Mouse (Mus musculus): Measurements from ENCODE around the gene Cdc14a. TPM values are rescaled to one million over a fixed set of nuclear protein-coding genes. Genes with fewer than 3 reads are reported as not detected.

Gene Cdc14a
- polyA plus RNA-seq, 1 experiment from 2014 or later, result 17.6 TPM

DNA sequence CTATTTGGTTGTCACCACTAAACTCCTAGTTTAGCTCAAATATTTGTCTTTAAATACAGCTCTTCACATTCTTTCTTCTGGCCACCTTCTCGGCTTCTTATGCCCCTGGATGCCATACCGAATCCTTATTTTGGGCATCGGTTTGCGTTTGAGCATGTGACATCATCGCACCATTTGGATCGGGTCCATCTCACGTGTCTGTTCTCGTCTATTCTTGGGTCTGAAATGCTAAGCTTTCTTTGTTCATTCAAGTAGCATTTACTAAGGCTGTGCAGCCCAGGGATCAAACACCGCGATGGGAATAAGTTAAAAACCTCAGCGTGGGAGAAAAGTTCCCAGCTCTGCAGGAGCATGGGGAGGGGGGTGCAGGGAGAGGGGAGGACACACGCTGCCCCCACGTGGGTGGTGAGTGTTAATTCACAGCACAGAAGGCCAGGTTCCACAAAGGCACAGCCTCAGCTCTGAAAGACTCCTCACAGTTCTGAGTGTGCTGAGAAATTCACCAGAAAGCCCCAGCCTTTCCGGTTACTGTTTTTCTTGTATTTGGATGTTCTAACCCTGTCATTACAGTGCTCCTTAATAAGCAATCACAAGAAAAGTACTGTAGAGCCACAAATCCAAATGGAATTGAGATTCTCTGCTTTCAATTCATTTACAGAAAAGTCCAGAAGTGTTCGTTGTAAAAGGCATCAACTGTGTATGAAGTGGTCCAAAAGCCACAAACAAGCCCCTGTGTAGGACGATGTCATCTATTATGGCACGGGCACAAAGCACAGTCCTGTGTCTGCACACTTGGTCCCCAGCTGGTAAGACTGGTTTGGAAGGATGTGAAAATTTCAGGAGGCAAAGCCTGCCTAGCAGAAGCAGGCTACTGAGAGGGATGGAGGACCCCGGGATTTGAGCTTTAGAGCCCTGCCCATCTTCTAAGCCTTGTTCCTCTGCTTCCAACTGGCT lies 118.8 kb downstream of the Cdc14a start:
- no peak overlapping the region for H3K27ac ChIP-seq (replicated peaks)
- peak; percentile 20 for DNase-seq (ENCODE audit: low spot score)
- no peaks in the 10 kb centered on the region for H3K27me3 ChIP-seq (replicated peaks; ENCODE audit: low read depth, poor library complexity, severe bottlenecking)
- H3K4me1 ChIP-seq, result no peaks in the 10 kb centered on the region
- H3K36me3 ChIP-seq (replicated peaks), result peaks cover 73% of the 10 kb centered on the region
- 85% methylated on average over 18 of the region's 18 CpGs for WGBS
- H3K9me3 ChIP-seq, result no peaks in the 10 kb centered on the region
- no peak overlapping the region for H3K4me3 ChIP-seq

DNA sequence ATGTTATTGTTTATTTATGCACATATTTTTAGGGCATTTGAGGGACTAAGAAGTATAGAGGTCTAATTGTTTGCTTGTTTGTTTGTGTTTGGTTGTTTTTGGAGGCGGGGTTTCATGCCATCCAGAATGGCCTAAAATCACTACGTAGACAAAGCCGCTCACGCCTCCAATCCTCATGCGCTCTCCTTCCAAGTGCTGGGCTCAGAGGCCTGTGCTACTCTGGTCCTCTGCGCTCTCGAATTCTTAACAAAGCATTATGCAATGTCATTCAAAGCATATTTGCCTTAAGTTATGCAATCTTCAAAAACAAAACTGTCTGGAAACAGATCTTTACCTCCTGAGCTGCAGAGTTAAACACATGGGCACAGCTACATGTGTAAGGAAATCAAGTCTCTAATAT lies 121.3 kb downstream of the Cdc14a start:
- DNase-seq (ENCODE audit: low spot score), result no peak
- WGBS, result 94% methylated on average over 7 of the region's 7 CpGs

DNA sequence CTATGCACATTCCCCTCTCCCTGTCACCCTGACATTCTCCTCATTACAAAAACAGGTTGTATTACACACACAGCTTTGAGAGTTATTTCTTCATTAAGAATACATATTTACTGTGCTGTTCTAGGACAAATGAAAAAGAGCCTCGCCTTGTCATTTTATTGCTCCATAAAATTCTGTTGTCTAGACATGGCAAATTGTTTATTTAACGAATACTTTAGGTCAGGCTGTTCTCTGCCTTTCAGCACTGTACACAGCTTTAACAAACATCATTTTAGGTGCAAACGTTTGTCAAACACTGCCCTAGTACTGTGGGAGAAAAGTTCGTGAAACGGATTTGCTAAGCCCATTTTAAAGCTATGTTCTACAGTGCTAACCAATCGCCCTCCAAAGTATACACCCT lies 122.1 kb downstream of the Cdc14a start:
- 92% methylated on average over 6 of the region's 6 CpGs for WGBS

More for the DNA sequence above, 121.3 kb downstream of the Cdc14a start:
- no peaks in the 10 kb centered on the region for H3K27me3 ChIP-seq (replicated peaks; ENCODE audit: low read depth, poor library complexity, severe bottlenecking)
- peaks cover 71% of the 10 kb centered on the region for H3K36me3 ChIP-seq (replicated peaks)
- no peaks in the 10 kb centered on the region for H3K9me3 ChIP-seq
- no peaks in the 10 kb centered on the region for H3K4me1 ChIP-seq
- no peak overlapping the region for H3K27ac ChIP-seq (replicated peaks)
- no peak overlapping the region for H3K4me3 ChIP-seq

DNA sequence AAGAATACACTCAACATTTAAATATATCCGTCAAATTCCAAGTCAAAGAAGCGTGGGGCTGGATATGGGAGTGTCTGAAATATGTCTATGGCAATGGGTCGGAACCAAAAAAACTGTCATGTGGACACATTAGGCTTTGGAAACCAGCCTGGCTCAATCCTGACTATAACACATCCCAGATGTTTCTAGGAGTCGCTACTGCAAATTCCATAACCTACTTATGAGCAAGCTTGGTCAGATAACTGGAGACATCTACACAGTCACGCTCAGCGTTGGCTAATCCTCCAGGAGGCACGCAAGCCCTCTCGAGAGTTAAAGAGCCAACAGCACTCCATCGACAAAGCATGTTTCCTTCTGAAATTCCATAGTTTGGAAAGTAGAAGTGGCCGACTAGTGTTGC lies 125.1 kb downstream of the Cdc14a start:
- DNase-seq (ENCODE audit: low spot score), result no peak
- H3K27ac ChIP-seq (replicated peaks), result no peak overlapping the region
- WGBS, result 90% methylated on average over 10 of the region's 10 CpGs
- no peaks in the 10 kb centered on the region for H3K4me1 ChIP-seq
- H3K36me3 ChIP-seq (replicated peaks), result peaks cover 72% of the 10 kb centered on the region
- H3K27me3 ChIP-seq (replicated peaks; ENCODE audit: low read depth, poor library complexity, severe bottlenecking), result no peaks in the 10 kb centered on the region
- H3K9me3 ChIP-seq, result no peaks in the 10 kb centered on the region
- no peak overlapping the region for H3K4me3 ChIP-seq

More for the DNA sequence above, 122.1 kb downstream of the Cdc14a start:
- no peak overlapping the region for H3K27ac ChIP-seq (replicated peaks)
- no peaks in the 10 kb centered on the region for H3K4me1 ChIP-seq
- DNase-seq (ENCODE audit: low spot score), result no peak
- H3K9me3 ChIP-seq, result no peaks in the 10 kb centered on the region
- H3K36me3 ChIP-seq (replicated peaks), result peaks cover 71% of the 10 kb centered on the region
- no peaks in the 10 kb centered on the region for H3K27me3 ChIP-seq (replicated peaks; ENCODE audit: low read depth, poor library complexity, severe bottlenecking)
- no peak overlapping the region for H3K4me3 ChIP-seq

DNA sequence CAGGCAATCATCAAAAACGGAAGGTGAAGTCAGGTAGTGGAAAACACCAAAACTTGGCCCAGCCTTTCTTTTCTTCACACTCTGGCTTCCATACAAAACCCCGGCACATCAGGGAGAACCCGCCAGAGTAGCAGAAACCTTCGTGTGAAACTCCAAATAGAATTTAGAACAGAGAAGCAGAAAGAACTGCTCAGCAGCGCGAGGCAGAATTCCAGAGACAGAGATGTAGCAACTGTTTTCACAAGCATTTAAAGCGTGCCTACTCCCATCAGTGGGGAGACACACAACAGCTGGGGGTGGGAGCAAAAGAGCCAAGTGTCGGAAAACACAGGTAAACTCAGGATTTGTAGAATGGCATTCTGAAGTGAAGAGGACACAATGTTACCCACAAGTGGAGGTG lies 125.8 kb downstream of the Cdc14a start:
- WGBS, result 94% methylated on average over 8 of the region's 8 CpGs
- H3K36me3 ChIP-seq (replicated peaks), result peaks cover 72% of the 10 kb centered on the region

DNA sequence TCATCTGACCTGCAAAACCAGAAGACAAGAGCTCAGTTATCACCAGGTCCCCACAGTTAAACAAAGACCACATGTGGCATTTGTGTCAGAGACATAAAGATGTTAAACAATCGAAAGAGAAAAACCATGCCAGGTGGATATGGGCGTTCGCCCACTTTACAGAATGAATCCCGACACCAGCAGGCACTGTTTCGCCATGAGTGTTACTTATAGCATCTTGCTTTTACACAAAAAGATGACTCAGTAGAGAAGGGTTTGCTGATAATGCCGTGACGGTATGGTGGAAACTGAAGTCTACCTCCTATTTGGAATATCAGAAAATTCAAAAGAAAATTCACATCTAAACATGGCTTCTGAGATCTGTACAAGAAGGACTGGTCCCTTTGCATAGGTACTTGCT lies 126.7 kb downstream of the Cdc14a start:
- H3K4me1 ChIP-seq, result no peaks in the 10 kb centered on the region
- 95% methylated on average over 7 of the region's 7 CpGs for WGBS
- no peak overlapping the region for H3K4me3 ChIP-seq
- peaks cover 74% of the 10 kb centered on the region for H3K36me3 ChIP-seq (replicated peaks)
- no peak overlapping the region for H3K27ac ChIP-seq (replicated peaks)
- H3K27me3 ChIP-seq (replicated peaks; ENCODE audit: low read depth, poor library complexity, severe bottlenecking), result no peaks in the 10 kb centered on the region
- no peaks in the 10 kb centered on the region for H3K9me3 ChIP-seq
- no peak for DNase-seq (ENCODE audit: low spot score)

More for the DNA sequence above, 125.8 kb downstream of the Cdc14a start:
- Histone ChIP-seq H3K27ac (replicated peaks) (no peak overlapping the region), H3K4me1 (no peaks in the 10 kb centered on the region), H3K9me3 (no peaks in the 10 kb centered on the region), H3K4me3 (no peak overlapping the region), H3K27me3 (replicated peaks; ENCODE audit: low read depth, poor library complexity, severe bottlenecking) (no peaks in the 10 kb centered on the region)
- DNase-seq (ENCODE audit: low spot score), result no peak

DNA sequence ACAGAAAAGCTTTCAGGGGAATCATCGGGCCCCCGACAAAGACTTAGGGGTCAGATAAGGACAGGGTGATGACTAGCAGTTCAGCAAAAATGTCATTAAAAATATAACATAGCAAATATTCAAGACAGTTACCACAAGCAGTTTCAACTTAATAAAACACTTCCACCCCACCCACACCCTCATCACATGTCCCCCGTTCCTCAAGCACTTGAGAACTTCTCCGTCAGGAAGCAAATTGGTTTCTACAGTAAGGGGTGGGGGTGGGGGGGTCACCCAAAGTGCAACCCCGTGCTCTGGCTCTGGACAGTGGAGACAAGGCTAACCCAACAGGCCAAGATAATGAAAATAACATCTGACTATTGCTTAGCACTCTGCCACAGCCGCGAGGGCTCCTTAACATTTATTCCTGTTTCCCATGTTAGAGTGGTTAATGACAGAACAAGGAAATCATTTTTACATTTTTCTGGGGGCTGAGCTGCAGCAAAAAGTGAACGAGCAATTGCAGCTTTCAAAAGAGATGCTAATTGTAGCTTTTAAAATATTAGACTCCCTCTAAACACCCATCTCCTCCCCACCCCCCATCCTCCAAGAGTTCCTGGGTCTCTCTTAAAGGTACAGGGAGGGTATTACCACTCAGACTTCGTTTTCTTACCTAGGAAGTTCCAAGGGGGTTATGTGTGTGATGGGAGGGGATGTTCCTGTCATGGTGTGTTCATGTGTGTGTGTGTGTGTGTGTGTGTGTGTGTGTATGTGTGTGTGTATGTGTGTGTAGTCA lies 133.6 kb downstream of the Cdc14a start:
- no peaks in the 10 kb centered on the region for H3K4me1 ChIP-seq
- H3K9me3 ChIP-seq, result no peaks in the 10 kb centered on the region
- no peak overlapping the region for H3K4me3 ChIP-seq
- 88% methylated on average over 9 of the region's 9 CpGs for WGBS
- DNase-seq (ENCODE audit: low spot score), result no peak
- H3K27ac ChIP-seq (replicated peaks), result no peak overlapping the region
- no peaks in the 10 kb centered on the region for H3K27me3 ChIP-seq (replicated peaks; ENCODE audit: low read depth, poor library complexity, severe bottlenecking)
- H3K36me3 ChIP-seq (replicated peaks), result peaks cover 66% of the 10 kb centered on the region

DNA sequence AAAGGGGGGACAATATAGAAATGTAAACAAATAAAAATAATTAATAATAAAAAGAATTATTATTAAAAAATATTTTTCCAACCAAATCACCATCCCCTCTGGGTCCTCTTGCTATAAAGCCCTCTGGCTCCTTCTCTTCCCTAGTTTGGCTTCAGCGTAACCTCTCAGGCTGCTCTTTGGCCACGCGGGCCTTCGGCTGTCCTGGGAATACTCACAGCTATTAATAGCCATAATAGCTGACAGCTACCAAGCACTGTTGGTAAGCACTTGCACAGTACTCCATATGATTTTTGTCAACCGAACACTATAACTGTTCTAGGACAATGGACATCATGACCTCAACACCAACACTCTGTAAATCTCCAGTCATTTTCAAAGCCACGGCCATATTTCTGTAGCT lies 135.0 kb downstream of the Cdc14a start:
- 89% methylated on average over 6 of the region's 6 CpGs for WGBS

DNA sequence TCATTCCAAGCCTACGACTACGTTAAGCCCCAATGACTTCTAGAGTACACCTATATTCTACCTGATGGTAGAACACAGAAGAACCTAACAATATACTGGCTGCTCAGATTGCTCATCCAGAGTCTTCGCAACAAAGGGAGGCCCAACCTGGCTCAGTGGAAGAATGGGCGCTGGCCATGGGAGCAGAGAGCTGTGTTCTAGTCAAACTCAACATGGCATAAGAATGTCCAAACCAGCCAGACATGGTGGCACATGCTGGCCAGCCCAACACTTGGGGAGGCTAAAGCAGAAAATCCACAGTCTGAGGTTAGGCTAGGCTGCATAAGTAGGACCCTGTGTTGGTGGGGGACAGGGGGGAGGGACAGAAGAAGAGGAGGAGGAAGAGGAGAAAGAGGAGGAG lies 139.1 kb downstream of the Cdc14a start:
- H3K4me3 ChIP-seq, result no peak overlapping the region
- H3K36me3 ChIP-seq (replicated peaks), result peaks cover 37% of the 10 kb centered on the region
- H3K4me1 ChIP-seq, result no peaks in the 10 kb centered on the region
- no peak overlapping the region for H3K27ac ChIP-seq (replicated peaks)
- H3K27me3 ChIP-seq (replicated peaks; ENCODE audit: low read depth, poor library complexity, severe bottlenecking), result no peaks in the 10 kb centered on the region
- 93% methylated on average over 4 of the region's 4 CpGs for WGBS
- DNase-seq (ENCODE audit: low spot score), result no peak
- H3K9me3 ChIP-seq, result no peaks in the 10 kb centered on the region

More for the DNA sequence above, 135.0 kb downstream of the Cdc14a start:
- DNase-seq (ENCODE audit: low spot score), result no peak
- no peak overlapping the region for H3K4me3 ChIP-seq
- H3K4me1 ChIP-seq, result no peaks in the 10 kb centered on the region
- no peaks in the 10 kb centered on the region for H3K27me3 ChIP-seq (replicated peaks; ENCODE audit: low read depth, poor library complexity, severe bottlenecking)
- no peaks in the 10 kb centered on the region for H3K9me3 ChIP-seq
- H3K36me3 ChIP-seq (replicated peaks), result peaks cover 52% of the 10 kb centered on the region
- H3K27ac ChIP-seq (replicated peaks), result no peak overlapping the region

DNA sequence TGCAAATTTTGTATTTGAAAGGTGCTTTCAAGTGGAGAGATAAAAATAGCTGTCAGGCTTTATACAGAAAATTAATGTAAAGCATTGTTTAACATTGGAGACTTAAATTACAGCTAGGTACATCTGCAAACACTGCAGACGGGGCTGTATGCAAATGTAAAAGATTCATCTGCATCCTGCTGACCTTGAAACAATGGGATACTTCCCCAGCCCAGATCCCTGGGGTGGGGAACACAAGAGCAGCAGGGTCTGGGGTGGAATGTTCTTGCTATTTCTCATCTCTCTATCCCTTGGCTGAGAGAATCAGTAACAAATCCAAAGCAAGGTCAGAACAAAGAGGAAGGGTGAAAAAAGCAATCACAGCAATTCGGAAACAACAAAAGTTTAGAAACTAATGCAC lies 139.8 kb downstream of the Cdc14a start:
- H3K27me3 ChIP-seq (replicated peaks; ENCODE audit: low read depth, poor library complexity, severe bottlenecking), result no peaks in the 10 kb centered on the region
- H3K4me1 ChIP-seq, result no peaks in the 10 kb centered on the region
- DNase-seq (ENCODE audit: low spot score), result no peak
- H3K9me3 ChIP-seq, result no peaks in the 10 kb centered on the region
- 57% methylated on average over 2 of the region's 2 CpGs for WGBS
- peaks cover 37% of the 10 kb centered on the region for H3K36me3 ChIP-seq (replicated peaks)
- H3K4me3 ChIP-seq, result no peak overlapping the region
- no peak overlapping the region for H3K27ac ChIP-seq (replicated peaks)

DNA sequence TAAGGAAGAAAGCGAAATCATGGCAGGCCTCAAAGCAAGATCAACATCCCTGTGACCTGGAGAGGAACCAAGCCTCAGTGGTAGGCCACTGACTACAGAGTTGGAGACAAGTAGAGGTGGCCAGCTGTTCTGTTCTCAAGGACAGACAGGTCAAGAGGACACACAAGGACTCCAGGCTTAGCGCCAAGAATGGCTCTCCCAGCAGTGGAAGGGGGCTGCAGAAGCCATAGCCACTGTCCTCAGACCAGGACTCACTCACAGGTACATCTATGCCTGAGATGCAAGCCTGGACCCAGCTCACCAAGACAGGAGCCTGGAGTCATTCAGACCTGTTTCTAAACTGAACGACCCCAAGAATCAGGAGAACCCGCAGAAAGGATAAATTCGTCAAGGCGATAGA lies 142.2 kb downstream of the Cdc14a start:
- no peak overlapping the region for H3K4me3 ChIP-seq
- whole genome bisulfite sequencing, result 95% methylated on average over 6 of the region's 6 CpGs
- peaks cover 40% of the 10 kb centered on the region for H3K36me3 ChIP-seq (replicated peaks)
- no peaks in the 10 kb centered on the region for H3K4me1 ChIP-seq
- H3K27ac ChIP-seq (replicated peaks), result no peak overlapping the region
- no peak for DNase-seq (ENCODE audit: low spot score)
- H3K9me3 ChIP-seq, result no peaks in the 10 kb centered on the region
- H3K27me3 ChIP-seq (replicated peaks; ENCODE audit: low read depth, poor library complexity, severe bottlenecking), result no peaks in the 10 kb centered on the region

DNA sequence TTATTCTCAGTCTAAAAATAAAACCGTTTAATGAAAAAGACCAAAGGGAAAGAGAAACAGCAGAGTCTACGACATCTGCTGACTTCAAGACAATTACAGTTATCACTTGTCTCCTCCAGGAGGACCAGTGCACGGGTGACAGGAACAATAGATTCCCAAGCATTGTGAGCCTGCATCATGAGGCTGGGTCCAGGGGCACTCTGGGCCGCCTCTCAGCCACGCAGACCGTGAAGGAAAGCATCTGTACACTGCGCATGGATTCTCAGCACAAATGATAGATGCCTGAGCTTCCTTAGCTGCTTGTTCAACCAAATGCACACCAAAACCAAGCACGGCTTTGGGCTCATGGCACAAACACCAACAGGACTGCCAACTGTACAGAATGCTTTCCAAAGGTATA lies 146.7 kb downstream of the Cdc14a start:
- no peaks in the 10 kb centered on the region for H3K4me1 ChIP-seq
- WGBS, result 88% methylated on average over 8 of the region's 8 CpGs

More for the DNA sequence above, 146.7 kb downstream of the Cdc14a start:
- Histone ChIP-seq H3K27me3 (replicated peaks; ENCODE audit: low read depth, poor library complexity, severe bottlenecking) (no peaks in the 10 kb centered on the region), H3K4me3 (no peak overlapping the region), H3K9me3 (no peaks in the 10 kb centered on the region), H3K27ac (replicated peaks) (no peak overlapping the region), H3K36me3 (replicated peaks) (peaks cover 46% of the 10 kb centered on the region)
- DNase-seq (ENCODE audit: low spot score), result no peak

All from embryonic facial prominence, embryonic 10.5 days (tissue).